Mouse (Mus musculus) heart, embryonic 16.5 days (tissue): ENCODE measurements around the gene Ccdc92b. TPM values are rescaled to one million over a fixed set of nuclear protein-coding genes. Genes with fewer than 3 reads are reported as not detected.

Source experiments
- ATAC-seq: fragments of 200-750 bp; cut with Nextera tagmentation; replicated peaks from 2 replicates; pipeline ENCODE4 v1.8.0; 2017; ENCODE audit warnings: moderate number of reproducible peaks; ENCODE audit not compliant: insufficient read depth, low FRiP score; ENCODE audit errors: extremely low read depth
- H3K27ac ChIP-seq: fragments of 300-500 bp; sonication (generic); 2 replicates; pipeline ENCODE4 v1.5.1; 2014; ENCODE audit warnings: mild to moderate bottlenecking, low read length, control low read depth, moderate library complexity
- H3K27me3 ChIP-seq: fragments of 300-500 bp; sonication (generic); 2 replicates; pipeline ENCODE4 v1.6.1; 2014; ENCODE audit warnings: low read length, mixed read lengths; ENCODE audit not compliant: control insufficient read depth, insufficient read depth
- H3K36me3 ChIP-seq: fragments of 300-500 bp; sonication (generic); 2 replicates; pipeline ENCODE4 v1.6.1; 2014; ENCODE audit not compliant: control insufficient read depth, insufficient read depth
- H3K4me1 ChIP-seq: fragments of 300-500 bp; sonication (generic); 2 replicates; pipeline ENCODE4 v1.6.1; 2014; ENCODE audit warnings: low read length, mixed read lengths; ENCODE audit not compliant: control insufficient read depth, insufficient read depth
- H3K4me2 ChIP-seq: fragments of 300-500 bp; sonication (generic); 2 replicates; pipeline ENCODE4 v1.6.1; 2014; ENCODE audit warnings: low read depth, mild to moderate bottlenecking, control low read depth, low read length
- H3K4me3 ChIP-seq: fragments of 300-500 bp; sonication (generic); 2 replicates; pipeline ENCODE4 v1.5.1; 2014; ENCODE audit warnings: mild to moderate bottlenecking, control low read depth, low read length
- H3K9ac ChIP-seq: fragments of 300-500 bp; sonication (generic); 2 replicates; pipeline ENCODE4 v1.6.1; 2014; ENCODE audit warnings: low read length, control low read depth
- H3K9me3 ChIP-seq: fragments of 300-500 bp; sonication (generic); replicated peaks from 2 replicates; pipeline ENCODE4 v1.6.1; 2016; ENCODE audit warnings: low read length; ENCODE audit not compliant: control insufficient read depth
- WGBS: fragments of 180-500 bp; shearing (Covaris S2); extraction: QIAGEN DNeasy Blood & Tissue Kit; methylation state at CpG from one replicate; pipeline ENCODE4 v1.1.7; 2014; 5-methylcytosine and 5-hydroxymethylcytosine counted together
- polyA plus RNA-seq: library from polyadenylated mRNA; unstranded; fragments of >200 nt; fragmentation: Nextera tagmentation; extraction: Ambion mirVana; gene quantifications from 2 replicates; pipeline ENCODE4 v1.2.1, GENCODE M21; 2015

Gene Ccdc92b
- polyA plus RNA-seq, 1 experiment from 2014 or later = 0.34 TPM

GRCm38 (mm10) chr11:74661641-74662040, 42.2 kb downstream of the Ccdc92b start:
- ATAC-seq = no peak
- Histone ChIP-seq H3K9ac (no peak overlapping the region), H3K27ac (no peak overlapping the region), H3K36me3 (peaks cover 95% of the 10 kb centered on the region), H3K4me2 (no peak overlapping the region), H3K27me3 (no peaks in the 10 kb centered on the region), H3K4me3 (no peak overlapping the region), H3K4me1 (no peaks in the 10 kb centered on the region), H3K9me3 (no peaks in the 10 kb centered on the region)
- WGBS = 85% methylated on average over 19 of the region's 19 CpGs

- no peaks in the 10 kb centered on the region for H3K9me3 ChIP-seq
- H3K4me2 ChIP-seq = no peak overlapping the region
- peaks cover 96% of the 10 kb centered on the region for H3K36me3 ChIP-seq
- no peaks in the 10 kb centered on the region for H3K4me1 ChIP-seq
- H3K4me3 ChIP-seq = no peak overlapping the region
- ATAC-seq = no peak
- H3K27ac ChIP-seq = no peak overlapping the region
- WGBS = 83% methylated on average over 6 of the region's 6 CpGs
- H3K27me3 ChIP-seq = no peaks in the 10 kb centered on the region
- no peak overlapping the region for H3K9ac ChIP-seq
Observed at GRCm38 (mm10) chr11:74662221-74662620, 42.8 kb downstream of the Ccdc92b start.

- H3K4me3 ChIP-seq = no peak overlapping the region
- no peaks in the 10 kb centered on the region for H3K4me1 ChIP-seq
- 86% methylated on average over 3 of the region's 3 CpGs for WGBS
- no peak for ATAC-seq
- peaks cover 95% of the 10 kb centered on the region for H3K36me3 ChIP-seq
- no peak overlapping the region for H3K9ac ChIP-seq
- no peaks in the 10 kb centered on the region for H3K27me3 ChIP-seq
- no peaks in the 10 kb centered on the region for H3K9me3 ChIP-seq
- H3K4me2 ChIP-seq = no peak overlapping the region
- H3K27ac ChIP-seq = no peak overlapping the region
Observed at GRCm38 (mm10) chr11:74664279-74664678, 44.9 kb downstream of the Ccdc92b start.

- Histone ChIP-seq H3K9me3 (no peaks in the 10 kb centered on the region), H3K36me3 (peaks cover 95% of the 10 kb centered on the region), H3K9ac (no peak overlapping the region), H3K27me3 (no peaks in the 10 kb centered on the region), H3K27ac (no peak overlapping the region), H3K4me2 (no peak overlapping the region), H3K4me1 (no peaks in the 10 kb centered on the region), H3K4me3 (no peak overlapping the region)
- 92% methylated on average over 8 of the region's 8 CpGs for WGBS
- ATAC-seq = no peak
Observed at GRCm38 (mm10) chr11:74664906-74665305, 45.5 kb downstream of the Ccdc92b start.

- H3K9me3 ChIP-seq = no peaks in the 10 kb centered on the region
- H3K36me3 ChIP-seq = peaks cover 91% of the 10 kb centered on the region
- no peak overlapping the region for H3K4me3 ChIP-seq
- no peaks in the 10 kb centered on the region for H3K27me3 ChIP-seq
- no peak overlapping the region for H3K27ac ChIP-seq
- no peak overlapping the region for H3K9ac ChIP-seq
- H3K4me1 ChIP-seq = no peaks in the 10 kb centered on the region
- WGBS = 89% methylated on average over 17 of the region's 17 CpGs
- no peak for ATAC-seq
- no peak overlapping the region for H3K4me2 ChIP-seq
Observed at GRCm38 (mm10) chr11:74665631-74666283, 46.4 kb downstream of the Ccdc92b start.

GRCm38 (mm10) chr11:74666284-74666652, 46.9 kb downstream of the Ccdc92b start:
- Histone ChIP-seq H3K4me2 (no peak overlapping the region), H3K9me3 (no peaks in the 10 kb centered on the region), H3K27ac (no peak overlapping the region), H3K9ac (no peak overlapping the region), H3K4me3 (no peak overlapping the region), H3K36me3 (peaks cover 86% of the 10 kb centered on the region), H3K27me3 (no peaks in the 10 kb centered on the region), H3K4me1 (no peaks in the 10 kb centered on the region)
- no peak for ATAC-seq
- 90% methylated on average over 5 of the region's 5 CpGs for WGBS

GRCm38 (mm10) chr11:74666776-74667581, 47.6 kb downstream of the Ccdc92b start:
- no peak overlapping the region for H3K9ac ChIP-seq
- H3K36me3 ChIP-seq = peaks cover 79% of the 10 kb centered on the region
- 92% methylated on average over 14 of the region's 14 CpGs for WGBS
- no peak overlapping the region for H3K27ac ChIP-seq
- H3K4me1 ChIP-seq = no peaks in the 10 kb centered on the region
- no peak overlapping the region for H3K4me2 ChIP-seq
- H3K27me3 ChIP-seq = no peaks in the 10 kb centered on the region
- H3K9me3 ChIP-seq = no peaks in the 10 kb centered on the region
- H3K4me3 ChIP-seq = no peak overlapping the region
- ATAC-seq = no peak

- H3K27me3 ChIP-seq = no peaks in the 10 kb centered on the region
- 96% methylated on average over 13 of the region's 13 CpGs for WGBS
- H3K4me3 ChIP-seq = no peak overlapping the region
- H3K9ac ChIP-seq = no peak overlapping the region
- no peaks in the 10 kb centered on the region for H3K9me3 ChIP-seq
- peaks cover 73% of the 10 kb centered on the region for H3K36me3 ChIP-seq
- H3K4me1 ChIP-seq = no peaks in the 10 kb centered on the region
- no peak for ATAC-seq
- H3K4me2 ChIP-seq = no peak overlapping the region
- no peak overlapping the region for H3K27ac ChIP-seq
Observed at GRCm38 (mm10) chr11:74667582-74668010, 48.2 kb downstream of the Ccdc92b start.

- Histone ChIP-seq H3K4me2 (no peak overlapping the region), H3K4me1 (no peaks in the 10 kb centered on the region; the same call in 1 of the 2 replicates), H3K4me3 (no peak overlapping the region), H3K27ac (no peak overlapping the region), H3K36me3 (peaks cover 66% of the 10 kb centered on the region), H3K9me3 (no peaks in the 10 kb centered on the region), H3K9ac (no peak overlapping the region), H3K27me3 (no peaks in the 10 kb centered on the region)
- ATAC-seq = no peak
- WGBS = 87% methylated on average over 5 of the region's 5 CpGs
Observed at GRCm38 (mm10) chr11:74668466-74668865, 49.1 kb downstream of the Ccdc92b start.
